Mouse (Mus musculus): ENCODE measurements around the gene Rasgef1c.

The Rasgef1c gene

DNA sequence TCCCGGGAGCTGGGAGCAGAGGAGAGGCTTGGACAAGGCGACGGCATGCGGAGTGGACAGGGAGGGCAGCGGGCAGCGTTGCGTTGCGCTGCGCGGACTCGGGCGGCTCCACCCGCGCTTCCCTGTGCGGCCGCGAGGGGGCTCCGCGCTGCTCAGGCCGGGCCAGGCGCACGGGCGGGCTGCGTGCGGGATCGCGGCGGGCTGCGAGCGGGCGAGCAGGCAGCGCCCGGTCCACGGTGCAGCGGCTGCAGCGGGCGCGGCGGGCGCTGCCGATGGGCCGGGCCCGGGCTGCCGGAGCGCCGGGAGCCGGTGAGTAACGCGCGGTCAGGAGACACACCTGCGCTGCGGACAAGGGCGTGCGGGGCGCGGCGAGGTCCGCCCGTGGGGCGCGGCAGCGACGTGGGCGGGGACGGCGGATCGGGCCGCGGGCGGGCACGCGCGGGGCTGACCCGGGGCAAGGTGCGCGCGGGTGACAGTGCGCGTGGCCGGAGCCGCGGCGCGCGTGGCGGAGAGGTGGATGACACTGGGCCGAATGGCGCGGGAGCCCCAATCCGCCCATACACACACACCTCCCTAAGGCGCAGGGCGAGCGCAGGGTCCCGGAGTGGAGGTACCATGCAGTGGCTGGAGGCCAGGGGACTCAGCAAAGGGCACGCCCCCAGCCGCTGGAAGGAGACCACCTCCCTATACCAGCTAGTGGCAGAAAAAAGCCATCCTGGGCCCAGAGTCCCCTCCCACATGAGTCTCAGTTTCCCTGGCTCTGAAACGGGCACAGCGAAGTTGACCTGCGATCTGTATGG lies at the start of gene Rasgef1c:
Rasgef1c (plus strand) TSS at position 177 of the 800 bp plus-strand sequence.
- peak; percentile 67 for DNase-seq (ENCODE audit: low read depth, low spot score)

DNA sequence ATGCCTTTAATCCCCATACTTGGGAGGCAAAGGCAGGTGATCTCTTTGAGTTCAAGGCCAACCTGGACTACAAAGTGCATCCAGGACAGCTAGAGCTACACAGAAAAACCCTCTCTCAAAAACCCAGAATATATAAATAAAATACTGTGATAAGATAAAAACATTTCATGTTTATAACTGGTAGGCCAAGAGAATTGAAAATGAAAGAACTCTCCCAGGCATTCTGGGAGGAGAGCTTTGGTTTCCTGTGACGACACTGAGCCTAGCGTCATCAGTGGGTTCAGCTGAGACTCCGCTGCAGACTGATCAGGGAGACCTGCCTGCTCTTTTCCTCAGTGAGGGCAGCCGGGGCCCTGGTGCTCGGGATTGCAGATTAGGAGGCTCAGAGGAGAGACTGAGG lies 46.5 kb upstream of the Rasgef1c start:
- no peak for DNase-seq (ENCODE audit: low read depth, low spot score)

DNA sequence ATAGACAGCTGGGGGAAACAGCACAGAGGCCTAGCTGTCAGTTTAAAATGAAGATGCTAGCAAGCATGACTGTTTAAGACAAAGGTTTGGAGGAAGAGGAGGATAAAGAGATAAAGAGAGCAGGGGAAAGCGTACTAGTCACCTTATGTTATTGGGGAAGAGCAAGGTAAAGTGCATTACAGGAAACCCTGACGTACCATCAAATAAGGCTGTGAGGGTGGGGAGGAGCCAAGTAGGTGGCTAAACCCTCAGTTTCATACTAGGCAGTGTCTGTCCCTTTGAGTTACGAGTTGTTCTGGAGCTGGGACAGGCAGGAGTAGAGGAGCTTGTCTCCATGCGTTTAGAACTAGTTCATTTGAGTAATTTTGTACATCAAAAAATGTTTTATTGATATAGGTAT lies 40.5 kb upstream of the Rasgef1c start:
- DNase-seq (ENCODE audit: low read depth, low spot score): no peak

- DNase-seq (ENCODE audit: low read depth, low spot score): no peak
Measured at GRCm38 (mm10) chr11:49863926-49864325, 37.7 kb upstream of the Rasgef1c start.

- DNase-seq (ENCODE audit: low read depth, low spot score): no peak
Measured at GRCm38 (mm10) chr11:49867320-49867719, 34.3 kb upstream of the Rasgef1c start.

- DNase-seq (ENCODE audit: low read depth, low spot score): peak; percentile 67
Measured at GRCm38 (mm10) chr11:49869762-49870161, 31.9 kb upstream of the Rasgef1c start.

- DNase-seq (ENCODE audit: low read depth, low spot score): peak; percentile 63
Measured at GRCm38 (mm10) chr11:49871914-49872313, 29.7 kb upstream of the Rasgef1c start.

DNA sequence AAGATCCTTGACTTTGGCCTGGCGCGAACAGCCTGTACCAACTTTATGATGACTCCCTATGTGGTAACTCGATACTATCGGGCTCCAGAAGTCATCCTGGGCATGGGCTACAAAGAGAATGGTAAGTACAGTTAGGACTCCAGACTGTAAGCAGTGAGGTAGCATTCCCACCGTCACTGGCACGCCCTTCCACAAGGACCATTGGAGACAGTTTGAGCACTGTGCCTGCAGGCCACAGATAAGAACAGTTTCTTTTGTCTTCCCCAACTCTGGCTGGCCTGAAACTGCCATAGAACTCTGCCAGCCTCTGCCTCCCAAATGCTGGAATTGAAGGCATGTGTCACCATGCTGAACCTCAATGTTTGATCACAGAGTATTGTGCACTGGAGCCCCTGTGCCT lies 28.9 kb upstream of the Rasgef1c start:
- no peak for DNase-seq (ENCODE audit: low read depth, low spot score)

DNA sequence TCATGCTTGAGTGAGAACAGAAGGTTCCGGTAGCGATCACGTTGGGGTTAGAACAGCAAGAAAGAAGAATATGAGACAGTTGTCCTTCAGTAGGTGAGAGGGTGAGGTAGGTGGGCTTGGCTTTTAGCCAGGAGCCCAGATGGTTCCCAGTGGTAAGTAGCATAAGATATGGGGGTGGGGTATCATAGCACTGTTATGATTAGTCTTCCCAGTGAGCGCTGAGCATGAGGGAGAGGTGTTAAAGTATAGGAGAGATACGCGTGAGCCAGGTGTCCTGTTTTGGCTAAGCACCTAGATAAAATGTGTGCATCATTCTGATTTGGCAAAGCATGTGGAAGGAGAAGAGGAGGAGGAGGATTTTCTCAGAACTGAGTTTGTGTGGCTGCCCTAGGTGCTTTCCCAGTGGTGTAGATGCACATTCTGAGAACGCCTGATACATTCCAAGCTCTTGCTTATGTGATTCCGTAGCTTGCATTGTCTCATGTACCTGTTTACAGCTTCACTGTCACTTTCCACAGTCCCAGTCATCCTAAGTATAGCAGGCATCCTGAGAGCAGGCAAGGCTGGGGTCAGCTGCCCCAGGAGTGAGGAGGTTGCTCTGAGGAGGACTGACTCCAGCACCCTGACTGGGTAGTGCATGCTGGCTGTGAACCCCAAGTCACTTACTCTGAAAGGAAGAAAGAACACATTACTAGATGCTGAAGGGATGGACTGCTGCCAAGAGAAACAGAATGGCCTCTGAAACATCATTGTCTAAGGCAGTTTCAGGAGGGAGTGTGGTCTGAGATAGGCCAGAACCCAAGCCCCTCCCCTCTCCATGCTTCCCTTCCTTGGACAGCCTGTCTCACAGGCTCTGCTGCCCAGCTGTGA lies 24.5 kb upstream of the Rasgef1c start:
- no peak for DNase-seq (ENCODE audit: low read depth, low spot score)

- DNase-seq (ENCODE audit: low read depth, low spot score): no peak
Measured at GRCm38 (mm10) chr11:49879950-49880642, 21.5 kb upstream of the Rasgef1c start.

- DNase-seq (ENCODE audit: low read depth, low spot score): no peak
Measured at GRCm38 (mm10) chr11:49883394-49883793, 18.2 kb upstream of the Rasgef1c start.

- no peak for DNase-seq (ENCODE audit: low read depth, low spot score)
Measured at GRCm38 (mm10) chr11:49888469-49888868, 13.2 kb upstream of the Rasgef1c start.

DNA sequence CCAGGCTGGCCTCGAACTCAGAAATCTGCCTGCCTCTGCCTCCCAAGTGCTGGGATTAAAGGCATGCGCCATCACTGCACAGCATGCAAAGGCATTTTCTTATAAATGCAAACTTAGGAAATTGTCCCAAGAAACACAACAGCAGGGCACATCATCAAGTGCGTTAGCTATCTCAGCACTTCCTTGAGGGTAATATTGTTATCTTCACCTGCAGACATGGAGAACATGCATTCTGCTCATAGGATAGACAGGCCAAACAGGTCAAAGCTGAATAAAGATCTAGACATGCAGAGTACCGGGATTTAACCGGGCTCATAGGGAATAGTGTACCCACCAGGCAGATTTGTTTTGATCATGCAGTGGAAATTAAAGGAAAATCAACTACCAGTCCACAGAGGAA lies 9.6 kb upstream of the Rasgef1c start:
- no peak for DNase-seq (ENCODE audit: low read depth, low spot score)

GRCm38 (mm10) chr11:49893806-49894205 lies 7.8 kb upstream of the Rasgef1c start:
- DNase-seq (ENCODE audit: low read depth, low spot score): no peak

DNA sequence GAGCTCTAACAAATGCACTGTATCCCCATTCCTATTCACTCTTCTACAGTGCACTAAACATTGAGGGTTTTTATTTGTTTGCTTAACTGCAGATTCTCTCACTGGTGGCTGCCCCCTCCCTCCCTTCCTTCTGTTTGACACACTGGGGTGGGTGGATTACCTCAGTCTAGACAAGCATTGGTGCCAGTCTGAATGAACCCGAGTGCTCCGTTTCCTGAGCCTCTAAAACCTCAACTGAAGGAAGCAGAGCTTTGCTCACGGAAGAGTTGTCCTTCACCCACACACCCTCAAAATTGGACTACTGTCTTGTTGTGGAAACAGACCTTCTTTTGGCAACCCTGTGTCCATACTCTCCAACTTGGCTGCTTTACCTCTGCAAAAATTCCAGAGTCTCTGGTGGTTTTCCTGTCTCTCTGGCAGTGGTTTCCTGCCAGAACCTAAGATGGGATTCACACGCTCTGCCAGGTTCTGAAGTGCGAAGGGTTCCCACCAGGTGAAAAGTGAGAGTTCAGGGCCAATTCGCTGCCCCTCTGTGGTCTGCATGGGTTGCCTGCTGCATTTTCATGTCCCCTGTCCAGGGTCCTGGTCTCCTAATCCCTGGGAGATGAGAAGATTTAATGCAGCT lies 5.6 kb upstream of the Rasgef1c start:
- DNase-seq (ENCODE audit: low read depth, low spot score): no peak

GRCm38 (mm10) chr11:49900043-49900442 lies 1.6 kb upstream of the Rasgef1c start:
- DNase-seq (ENCODE audit: low read depth, low spot score): no peak

DNA sequence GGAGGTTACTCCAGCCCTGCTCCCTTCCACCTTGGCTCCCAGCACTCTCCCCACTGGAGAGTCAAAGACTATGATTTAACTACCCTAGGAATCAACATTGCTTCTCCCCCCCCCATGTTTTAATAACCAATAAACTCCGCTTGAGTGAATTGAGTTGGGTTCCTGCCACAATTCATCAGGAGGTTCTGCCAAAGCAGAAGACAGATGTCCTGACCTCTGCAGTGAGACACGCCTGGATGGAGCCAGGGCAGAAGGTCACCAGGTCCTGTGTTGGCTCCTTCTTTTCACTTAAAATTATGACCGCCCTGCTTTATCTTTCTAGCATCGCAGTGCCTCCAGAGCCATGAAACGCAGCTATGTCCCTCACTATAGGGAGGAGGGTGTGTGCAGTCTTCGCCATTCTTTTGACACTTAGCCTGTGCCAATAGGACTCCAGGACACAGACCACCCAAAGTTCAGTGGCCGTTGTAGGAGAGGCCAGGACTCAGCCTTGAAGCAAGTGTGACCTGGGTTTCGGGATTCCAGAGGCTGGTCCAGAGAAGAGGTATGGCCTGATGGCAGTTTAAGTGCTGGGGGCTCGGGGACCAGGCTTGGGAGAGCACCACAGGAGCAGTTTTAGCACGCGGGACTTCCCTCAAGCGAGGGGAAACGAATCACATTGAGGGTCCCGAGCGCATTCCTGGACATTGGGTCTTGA lies 525 bp upstream of the Rasgef1c start:
- DNase-seq (ENCODE audit: low read depth, low spot score): peak; percentile 44

GRCm38 (mm10) chr11:49903333-49903732 lies 1.7 kb downstream of the Rasgef1c start:
- DNase-seq (ENCODE audit: low read depth, low spot score): peak; percentile 73

DNA sequence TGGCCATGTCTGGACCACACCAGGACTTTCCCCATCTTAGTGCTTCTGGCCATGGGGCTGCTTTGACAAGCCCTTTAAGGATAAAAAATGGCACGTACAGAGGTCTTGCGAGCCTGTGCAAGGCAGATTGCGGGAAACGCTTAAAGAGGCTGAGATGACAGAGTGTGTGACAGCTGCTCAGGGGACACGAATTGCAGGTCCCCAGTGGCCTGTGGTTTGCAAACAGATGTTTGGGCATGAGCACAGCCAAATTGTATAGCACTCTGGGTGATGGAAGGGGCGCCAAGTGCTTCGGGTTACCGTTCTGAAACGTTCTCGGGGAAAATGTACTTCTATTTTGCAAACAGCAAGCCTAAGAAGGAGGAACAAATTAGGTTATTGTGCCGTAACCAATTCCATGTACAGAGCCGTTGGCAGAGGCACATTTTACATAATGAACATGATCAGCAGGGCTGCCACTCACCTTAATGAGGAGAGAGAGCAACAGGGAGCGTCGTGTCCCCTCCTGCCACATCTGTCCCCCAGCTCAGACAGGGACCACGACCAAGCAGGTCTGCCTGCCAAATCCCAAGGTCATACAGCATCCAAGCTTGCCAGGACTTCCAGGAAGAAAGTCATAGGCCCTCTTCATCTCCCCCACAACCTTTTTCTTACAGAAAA lies 17.0 kb downstream of the Rasgef1c start:
- DNase-seq (ENCODE audit: low read depth, low spot score): no peak

GRCm38 (mm10) chr11:49919304-49919703 lies 17.7 kb downstream of the Rasgef1c start:
- DNase-seq (ENCODE audit: low read depth, low spot score): no peak
